Mouse (Mus musculus): ENCODE data around the gene Olfm1.

DNA sequence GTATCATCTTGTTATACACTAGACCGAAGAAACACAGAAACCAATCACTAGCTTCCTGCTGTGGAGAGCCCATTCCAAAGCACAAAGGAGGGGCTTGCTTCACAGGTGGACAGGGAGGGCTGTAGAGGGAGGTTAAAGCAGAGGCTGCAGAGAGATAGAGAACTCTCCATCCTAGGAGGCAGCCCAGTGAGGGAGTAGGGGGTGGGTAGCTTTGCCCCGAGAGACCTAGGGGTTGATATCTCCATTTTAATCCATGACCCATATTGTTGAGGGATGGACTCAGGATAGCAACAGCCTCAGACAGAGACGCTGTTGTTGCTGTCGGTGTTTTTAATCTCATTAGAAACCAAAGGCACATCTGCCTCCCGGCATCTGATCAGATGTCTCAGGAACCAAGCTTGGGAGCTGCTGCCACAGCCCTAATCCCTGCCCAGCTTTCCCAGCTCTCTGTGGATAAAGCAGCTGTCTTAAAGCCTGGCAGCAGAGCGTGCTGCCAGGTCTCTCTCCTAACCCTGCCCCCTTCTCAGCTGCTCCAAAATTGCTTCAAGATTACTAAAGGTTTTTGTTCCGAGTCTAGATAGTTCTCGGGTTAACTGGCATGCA, 34.9 kb downstream of the Olfm1 start:
- no peak for TF ChIP-seq CTCF (IDR thresholded peaks at IDR 0.05; ENCODE audit: borderline replicate concordance, insufficient read depth, low read length)
- no peak for TF ChIP-seq POLR2A (IDR thresholded peaks at IDR 0.05; ENCODE audit: low read depth, low read length)

Measured in embryonic fibroblast, embryonic 13.5 days (primary cell).